Mouse (Mus musculus) testis, adult 10 weeks (tissue): ENCODE data around the gene Sept1. TPM values are rescaled to one million over a fixed set of nuclear protein-coding genes. Genes with fewer than 3 reads are reported as not detected.

Source experiments
- polyA plus RNA-seq: library from polyadenylated mRNA; stranded (reverse); fragments of 350-450 nt; fragmentation: Illumina TruSeq; extraction: RNeasy Lipid Tissue Mini Kit (QIAGEN cat#74804); gene quantifications from one replicate; pipeline ENCODE4 v1.2.3, GENCODE M21; 2014; ENCODE audit warnings: low read depth, low replicate concordance

Gene Sept1
- polyA plus RNA-seq: 0.53 TPM

GRCm38 (mm10) chr7:127232622-127233367 is at the start of gene Sept1, which contains the start of gene Zfp553:
TSS of gene Sept1 (minus strand) at chr7:127233130.
TSS of gene Zfp553 (plus strand) at chr7:127233061.

GRCm38 (mm10) chr7:127273925-127274789 is 41.2 kb upstream of the Sept1 start, which contains the start of gene Sephs2:
TSS of gene Sephs2 (minus strand) at chr7:127274055.

GRCm38 (mm10) chr7:127260309-127261111 is 27.6 kb upstream of the Sept1 start, which contains the start of gene Dctpp1:
TSS of gene Dctpp1 (minus strand) at chr7:127260709.

GRCm38 (mm10) chr7:127243870-127244657 is 11.1 kb upstream of the Sept1 start, which contains the start of gene Zfp771:
TSS of gene Zfp771 (plus strand) at chr7:127244274.

GRCm38 (mm10) chr7:127208553-127209438 is 24.1 kb downstream of the Sept1 start, which contains the start of gene Mylpf:
TSS of gene Mylpf (plus strand) at chr7:127208890.

GRCm38 (mm10) chr7:127208295-127208552 is 24.7 kb downstream of the Sept1 start, which contains the start of gene Tbc1d10b:
TSS of gene Tbc1d10b (minus strand) at chr7:127208468.

GRCm38 (mm10) chr7:127195544-127196295 is 37.2 kb downstream of the Sept1 start, which contains the start of gene Cd2bp2:
TSS of gene Cd2bp2 (minus strand) at chr7:127196050.

Other genes with a start within 250 kb of the Sept1 start
- gene Mvp, start 218.5 kb downstream of the Sept1 start, polyA plus RNA-seq: 0.11 TPM
- gene Pagr1b, start 216.6 kb downstream of the Sept1 start, polyA plus RNA-seq: not detected
- gene Pagr1a, start 215.8 kb downstream of the Sept1 start, polyA plus RNA-seq: not detected
- gene Gm42742, start 212.0 kb downstream of the Sept1 start, polyA plus RNA-seq: 0.80 TPM
- 0.22 TPM for gene Prrt2, start 211.9 kb downstream of the Sept1 start, polyA plus RNA-seq
- 14.6 TPM for gene Maz, start 206.1 kb downstream of the Sept1 start, polyA plus RNA-seq
- 12.4 TPM for gene Kif22, start 190.7 kb downstream of the Sept1 start, polyA plus RNA-seq
- gene Zg16, start 145.8 kb downstream of the Sept1 start, polyA plus RNA-seq: not detected
- 1.8 TPM for gene AI467606, start 141.8 kb downstream of the Sept1 start, polyA plus RNA-seq
- gene Qprt, start 110.9 kb downstream of the Sept1 start, polyA plus RNA-seq: not detected
- gene Spn, start 95.3 kb downstream of the Sept1 start, polyA plus RNA-seq: 0.07 TPM
- gene Cd2bp2, start 37.1 kb downstream of the Sept1 start, polyA plus RNA-seq: 8.9 TPM
- 1.6 TPM for gene Tbc1d10b, start 24.7 kb downstream of the Sept1 start, polyA plus RNA-seq
- gene Mylpf, start 24.2 kb downstream of the Sept1 start, polyA plus RNA-seq: not detected
- 1.1 TPM for gene Zfp553, start 69 bp downstream of the Sept1 start, polyA plus RNA-seq
- 6.9 TPM for gene Zfp771, start 11.1 kb upstream of the Sept1 start, polyA plus RNA-seq
- 0.62 TPM for gene Dctpp1, start 27.6 kb upstream of the Sept1 start, polyA plus RNA-seq
- 126 TPM for gene Sephs2, start 40.9 kb upstream of the Sept1 start, polyA plus RNA-seq
- gene Itgal, start 63.1 kb upstream of the Sept1 start, polyA plus RNA-seq: 0.22 TPM
- 4.0 TPM for gene Zfp768, start 112.5 kb upstream of the Sept1 start, polyA plus RNA-seq
- 0.35 TPM for gene Zfp747, start 142.9 kb upstream of the Sept1 start, polyA plus RNA-seq
- gene 9130019O22Rik, start 154.0 kb upstream of the Sept1 start, polyA plus RNA-seq: 0.20 TPM
- gene E430018J23Rik, start 160.5 kb upstream of the Sept1 start, polyA plus RNA-seq: 0.57 TPM
- 0.14 TPM for gene Zfp764, start 173.7 kb upstream of the Sept1 start, polyA plus RNA-seq
- gene Zfp688, start 188.9 kb upstream of the Sept1 start, polyA plus RNA-seq: 1.4 TPM
- 2.3 TPM for gene Zfp689, start 216.0 kb upstream of the Sept1 start, polyA plus RNA-seq
- gene Prr14, start 226.5 kb upstream of the Sept1 start, polyA plus RNA-seq: 25.2 TPM
- gene Fbrs, start 246.1 kb upstream of the Sept1 start, polyA plus RNA-seq: 12.3 TPM